Mouse (Mus musculus) olfactory bulb, adult 2 months (tissue): ENCODE results near the gene Nbea.

Experiments used
- CTCF ChIP-seq: fragments of 200-500 bp; IDR thresholded peaks from 2 replicates; pipeline ENCODE4 v1.5.1; 2012; ENCODE audit warnings: low read depth, mild to moderate bottlenecking, low read length, moderate library complexity; ENCODE audit not compliant: insufficient read depth
- POLR2A ChIP-seq: fragments of 200-500 bp; IDR thresholded peaks from 2 replicates; pipeline ENCODE4 v1.6.1; 2012; ENCODE audit warnings: mild to moderate bottlenecking, low read depth, low read length, moderate library complexity; ENCODE audit not compliant: insufficient read depth

DNA sequence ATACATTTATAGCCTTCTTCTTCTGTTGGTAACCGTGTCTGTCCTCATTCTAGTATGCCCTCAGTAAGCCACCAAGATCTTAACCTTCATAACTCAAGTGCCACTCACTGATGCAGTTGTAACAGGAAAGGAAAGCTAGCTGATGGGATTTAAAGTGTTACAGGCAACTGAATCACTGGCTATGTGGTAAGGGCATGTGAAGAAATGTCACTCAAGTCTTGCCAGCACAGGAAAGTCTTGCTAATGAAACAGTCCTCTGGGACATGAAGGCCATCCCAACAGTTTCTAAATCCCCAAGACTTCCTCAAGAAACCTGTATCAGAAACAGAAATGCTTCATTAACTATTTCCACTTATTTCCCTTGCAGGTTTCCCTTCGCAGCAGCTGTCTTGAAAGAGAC, 414.8 kb downstream of the Nbea start:
- no peak for TF ChIP-seq CTCF
- no peak for TF ChIP-seq POLR2A
